Mouse (Mus musculus): ENCODE measurements around the gene Nsmce1. TPM values are rescaled to one million over a fixed set of nuclear protein-coding genes. Genes with fewer than 3 reads are reported as not detected.

The Nsmce1 gene
- polyA plus RNA-seq, 1 experiment from 2014 or later, result 137 TPM

- 0 out of 2 replicates have a peak, but pooled peaks cover 2% of the 10 kb centered on the region for H3K9me3 ChIP-seq (ENCODE audit: low read length)
- H3K4me1 ChIP-seq (ENCODE audit: insufficient read depth, low read length), result peaks cover 2% of the 10 kb centered on the region; the same call in 1 of the 2 replicates
- peak; percentile 49; the same call in 1 of the 2 replicates for ATAC-seq (ENCODE audit: low FRiP score, low TSS enrichment)
- H3K27ac ChIP-seq (ENCODE audit: low read length), result peak overlapping the region; percentile 25; the same call in 1 of the 2 replicates
- no peak overlapping the region for H3K9ac ChIP-seq (replicated peaks; ENCODE audit: low read length)
- no peaks in the 10 kb centered on the region for H3K36me3 ChIP-seq (ENCODE audit: insufficient read depth, low read length)
- H3K4me2 ChIP-seq (replicated peaks; ENCODE audit: low read depth, low read length), result no peak overlapping the region
- WGBS, result 61% methylated on average over 5 of the region's 5 CpGs
- no peaks in the 10 kb centered on the region for H3K27me3 ChIP-seq (ENCODE audit: insufficient read depth, low read length)
- H3K4me3 ChIP-seq (ENCODE audit: low read length), result no peak overlapping the region
These were observed 23.9 kb upstream of the Nsmce1 start for GRCm38 (mm10) chr7:125515081-125515853.

GRCm38 (mm10) chr7:125511852-125512251 is 20.5 kb upstream of the Nsmce1 start:
- Histone ChIP-seq H3K4me1 (ENCODE audit: insufficient read depth, low read length) (peaks cover 2% of the 10 kb centered on the region; the same call in 1 of the 2 replicates), H3K27ac (ENCODE audit: low read length) (no peak overlapping the region), H3K9ac (replicated peaks; ENCODE audit: low read length) (no peak overlapping the region), H3K4me3 (ENCODE audit: low read length) (no peak overlapping the region), H3K27me3 (ENCODE audit: insufficient read depth, low read length) (no peaks in the 10 kb centered on the region), H3K36me3 (ENCODE audit: insufficient read depth, low read length) (no peaks in the 10 kb centered on the region), H3K9me3 (ENCODE audit: low read length) (peaks cover 3% of the 10 kb centered on the region; the same call in 1 of the 2 replicates), H3K4me2 (replicated peaks; ENCODE audit: low read depth, low read length) (no peak overlapping the region)
- ATAC-seq (ENCODE audit: low FRiP score, low TSS enrichment), result no peak
- WGBS, result 60% methylated on average over 2 of the region's 2 CpGs

- Histone ChIP-seq H3K27ac (ENCODE audit: low read length) (no peak overlapping the region), H3K4me3 (ENCODE audit: low read length) (no peak overlapping the region), H3K9me3 (ENCODE audit: low read length) (peaks cover 5% of the 10 kb centered on the region; the same call in 1 of the 2 replicates), H3K4me1 (ENCODE audit: insufficient read depth, low read length) (peaks cover 2% of the 10 kb centered on the region; the same call in 1 of the 2 replicates), H3K27me3 (ENCODE audit: insufficient read depth, low read length) (no peaks in the 10 kb centered on the region), H3K36me3 (ENCODE audit: insufficient read depth, low read length) (no peaks in the 10 kb centered on the region), H3K4me2 (replicated peaks; ENCODE audit: low read depth, low read length) (no peak overlapping the region), H3K9ac (replicated peaks; ENCODE audit: low read length) (no peak overlapping the region)
- 64% methylated on average over 5 of the region's 5 CpGs for WGBS
- no peak for ATAC-seq (ENCODE audit: low FRiP score, low TSS enrichment)
These were observed 20.0 kb upstream of the Nsmce1 start for GRCm38 (mm10) chr7:125511432-125511831.

GRCm38 (mm10) chr7:125507279-125507678 is 15.9 kb upstream of the Nsmce1 start:
- no peaks in the 10 kb centered on the region for H3K4me1 ChIP-seq (ENCODE audit: insufficient read depth, low read length)
- H3K4me3 ChIP-seq (ENCODE audit: low read length), result no peak overlapping the region
- no peaks in the 10 kb centered on the region for H3K27me3 ChIP-seq (ENCODE audit: insufficient read depth, low read length)
- 87% methylated on average over 2 of the region's 2 CpGs for WGBS
- ATAC-seq (ENCODE audit: low FRiP score, low TSS enrichment), result no peak
- H3K36me3 ChIP-seq (ENCODE audit: insufficient read depth, low read length), result no peaks in the 10 kb centered on the region
- H3K9ac ChIP-seq (replicated peaks; ENCODE audit: low read length), result no peak overlapping the region
- no peak overlapping the region for H3K27ac ChIP-seq (ENCODE audit: low read length)
- peaks cover 3% of the 10 kb centered on the region; the same call in 1 of the 2 replicates for H3K9me3 ChIP-seq (ENCODE audit: low read length)
- H3K4me2 ChIP-seq (replicated peaks; ENCODE audit: low read depth, low read length), result no peak overlapping the region

GRCm38 (mm10) chr7:125505568-125505967 is 14.2 kb upstream of the Nsmce1 start:
- Histone ChIP-seq H3K36me3 (ENCODE audit: insufficient read depth, low read length) (no peaks in the 10 kb centered on the region), H3K27me3 (ENCODE audit: insufficient read depth, low read length) (no peaks in the 10 kb centered on the region), H3K4me3 (ENCODE audit: low read length) (no peak overlapping the region), H3K4me2 (replicated peaks; ENCODE audit: low read depth, low read length) (no peak overlapping the region), H3K4me1 (ENCODE audit: insufficient read depth, low read length) (no peaks in the 10 kb centered on the region), H3K9ac (replicated peaks; ENCODE audit: low read length) (no peak overlapping the region), H3K9me3 (ENCODE audit: low read length) (peaks cover 3% of the 10 kb centered on the region; the same call in 1 of the 2 replicates), H3K27ac (ENCODE audit: low read length) (no peak overlapping the region)
- WGBS, result 85% methylated on average over 10 of the region's 10 CpGs
- no peak for ATAC-seq (ENCODE audit: low FRiP score, low TSS enrichment)

GRCm38 (mm10) chr7:125504618-125505017 is 13.2 kb upstream of the Nsmce1 start:
- no peak overlapping the region for H3K9ac ChIP-seq (replicated peaks; ENCODE audit: low read length)
- no peak overlapping the region for H3K4me3 ChIP-seq (ENCODE audit: low read length)
- H3K4me1 ChIP-seq (ENCODE audit: insufficient read depth, low read length), result no peaks in the 10 kb centered on the region
- H3K4me2 ChIP-seq (replicated peaks; ENCODE audit: low read depth, low read length), result no peak overlapping the region
- no peak for ATAC-seq (ENCODE audit: low FRiP score, low TSS enrichment)
- H3K36me3 ChIP-seq (ENCODE audit: insufficient read depth, low read length), result no peaks in the 10 kb centered on the region
- H3K27ac ChIP-seq (ENCODE audit: low read length), result no peak overlapping the region
- peaks cover 3% of the 10 kb centered on the region; the same call in 1 of the 2 replicates for H3K9me3 ChIP-seq (ENCODE audit: low read length)
- H3K27me3 ChIP-seq (ENCODE audit: insufficient read depth, low read length), result no peaks in the 10 kb centered on the region
- 97% methylated on average over 5 of the region's 5 CpGs for WGBS

- Histone ChIP-seq H3K4me3 (ENCODE audit: low read length) (no peak overlapping the region), H3K9ac (replicated peaks; ENCODE audit: low read length) (no peak overlapping the region), H3K9me3 (ENCODE audit: low read length) (peaks cover 3% of the 10 kb centered on the region; the same call in 1 of the 2 replicates), H3K27me3 (ENCODE audit: insufficient read depth, low read length) (no peaks in the 10 kb centered on the region), H3K4me2 (replicated peaks; ENCODE audit: low read depth, low read length) (no peak overlapping the region), H3K27ac (ENCODE audit: low read length) (no peak overlapping the region), H3K4me1 (ENCODE audit: insufficient read depth, low read length) (no peaks in the 10 kb centered on the region), H3K36me3 (ENCODE audit: insufficient read depth, low read length) (no peaks in the 10 kb centered on the region)
- ATAC-seq (ENCODE audit: low FRiP score, low TSS enrichment), result no peak
- WGBS, result 80% methylated on average over 5 of the region's 5 CpGs
These were observed 12.1 kb upstream of the Nsmce1 start for GRCm38 (mm10) chr7:125503374-125504092.

GRCm38 (mm10) chr7:125500879-125501278 is 9.5 kb upstream of the Nsmce1 start:
- Histone ChIP-seq H3K4me3 (ENCODE audit: low read length) (no peak overlapping the region), H3K9me3 (ENCODE audit: low read length) (no peaks in the 10 kb centered on the region), H3K9ac (replicated peaks; ENCODE audit: low read length) (no peak overlapping the region), H3K4me2 (replicated peaks; ENCODE audit: low read depth, low read length) (no peak overlapping the region), H3K27me3 (ENCODE audit: insufficient read depth, low read length) (no peaks in the 10 kb centered on the region), H3K4me1 (ENCODE audit: insufficient read depth, low read length) (no peaks in the 10 kb centered on the region), H3K36me3 (ENCODE audit: insufficient read depth, low read length) (no peaks in the 10 kb centered on the region), H3K27ac (ENCODE audit: low read length) (no peak overlapping the region)
- no peak for ATAC-seq (ENCODE audit: low FRiP score, low TSS enrichment)
- 94% methylated on average over 7 of the region's 7 CpGs for WGBS

GRCm38 (mm10) chr7:125499927-125500868 is 8.8 kb upstream of the Nsmce1 start:
- 66% methylated on average over 13 of the region's 13 CpGs for WGBS
- no peak for ATAC-seq (ENCODE audit: low FRiP score, low TSS enrichment)

More at GRCm38 (mm10) chr7:125499927-125500868, 8.8 kb upstream of the Nsmce1 start:
- no peak overlapping the region for H3K9ac ChIP-seq (replicated peaks; ENCODE audit: low read length)
- no peaks in the 10 kb centered on the region for H3K36me3 ChIP-seq (ENCODE audit: insufficient read depth, low read length)
- no peaks in the 10 kb centered on the region for H3K9me3 ChIP-seq (ENCODE audit: low read length)
- no peak overlapping the region for H3K4me2 ChIP-seq (replicated peaks; ENCODE audit: low read depth, low read length)
- no peak overlapping the region for H3K27ac ChIP-seq (ENCODE audit: low read length)
- H3K4me3 ChIP-seq (ENCODE audit: low read length), result no peak overlapping the region
- H3K4me1 ChIP-seq (ENCODE audit: insufficient read depth, low read length), result no peaks in the 10 kb centered on the region
- no peaks in the 10 kb centered on the region for H3K27me3 ChIP-seq (ENCODE audit: insufficient read depth, low read length)

Data from kidney, embryonic 16.5 days (tissue).